Mouse (Mus musculus) common myeloid progenitor, adult 5-6 weeks (primary cell): ENCODE measurements at regions not wholly inside any gene's neighbourhood (a gene's known extent, or its start where the extent isn't known, plus 50 kb on each side); places are given as distances from the start of the nearest gene placed in this dataset.

ENCODE experiments used
- ATAC-seq: replicated peaks from 2 replicates; pipeline ENCODE4 v1.8.0; 2016; ENCODE audit warnings: low read depth, mild to moderate bottlenecking, moderate TSS enrichment, inconsistent platforms; ENCODE audit not compliant: poor library complexity, severe bottlenecking

DNA sequence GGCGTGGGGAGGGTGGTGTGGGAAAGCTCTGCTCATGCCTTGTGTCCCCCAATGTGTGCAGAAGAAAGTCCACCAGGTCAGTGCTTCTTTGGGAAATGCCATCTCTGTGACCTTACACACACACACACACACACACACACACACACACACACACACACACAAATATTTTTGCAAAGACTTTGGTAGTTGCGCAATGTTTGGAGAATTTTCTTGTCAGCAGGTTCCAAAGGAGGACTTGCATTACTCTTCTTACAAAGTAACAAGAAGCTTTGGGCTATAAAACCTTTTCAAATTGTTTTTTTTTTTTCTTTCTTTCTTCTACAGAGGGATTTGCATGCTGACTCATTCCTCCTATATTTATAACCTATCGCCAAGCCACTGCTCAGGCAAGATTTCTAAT lies 59.1 kb upstream of the Npvf start:
- ATAC-seq, result no peak

GRCm38 (mm10) chr6:50718631-50719030 lies 64.4 kb upstream of the Npvf start:
- ATAC-seq, result no peak

DNA sequence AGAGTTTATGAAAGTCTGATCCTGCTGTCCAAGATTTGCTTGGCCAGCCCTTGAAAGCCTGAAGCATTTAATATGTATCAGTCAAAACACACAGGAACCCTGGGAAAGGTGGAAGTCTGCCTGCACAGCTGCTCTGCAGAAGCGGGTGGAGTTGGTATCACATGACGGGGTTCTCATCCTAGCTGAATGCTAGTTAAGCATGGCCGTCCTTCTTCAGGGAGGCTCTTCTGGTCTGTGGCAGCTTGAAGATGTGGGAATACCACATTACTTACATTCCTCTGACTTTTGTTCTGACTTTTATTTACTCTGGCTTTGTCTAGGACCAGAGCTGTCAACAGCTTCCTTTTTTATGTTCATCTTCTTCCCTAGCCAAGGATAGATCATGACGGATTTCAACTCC lies 66.1 kb upstream of the Npvf start:
- ATAC-seq, result no peak

GRCm38 (mm10) chr6:50725640-50726039 lies 71.4 kb upstream of the Npvf start:
- ATAC-seq, result no peak

GRCm38 (mm10) chr6:50726166-50726591 lies 71.9 kb upstream of the Npvf start:
- no peak for ATAC-seq

DNA sequence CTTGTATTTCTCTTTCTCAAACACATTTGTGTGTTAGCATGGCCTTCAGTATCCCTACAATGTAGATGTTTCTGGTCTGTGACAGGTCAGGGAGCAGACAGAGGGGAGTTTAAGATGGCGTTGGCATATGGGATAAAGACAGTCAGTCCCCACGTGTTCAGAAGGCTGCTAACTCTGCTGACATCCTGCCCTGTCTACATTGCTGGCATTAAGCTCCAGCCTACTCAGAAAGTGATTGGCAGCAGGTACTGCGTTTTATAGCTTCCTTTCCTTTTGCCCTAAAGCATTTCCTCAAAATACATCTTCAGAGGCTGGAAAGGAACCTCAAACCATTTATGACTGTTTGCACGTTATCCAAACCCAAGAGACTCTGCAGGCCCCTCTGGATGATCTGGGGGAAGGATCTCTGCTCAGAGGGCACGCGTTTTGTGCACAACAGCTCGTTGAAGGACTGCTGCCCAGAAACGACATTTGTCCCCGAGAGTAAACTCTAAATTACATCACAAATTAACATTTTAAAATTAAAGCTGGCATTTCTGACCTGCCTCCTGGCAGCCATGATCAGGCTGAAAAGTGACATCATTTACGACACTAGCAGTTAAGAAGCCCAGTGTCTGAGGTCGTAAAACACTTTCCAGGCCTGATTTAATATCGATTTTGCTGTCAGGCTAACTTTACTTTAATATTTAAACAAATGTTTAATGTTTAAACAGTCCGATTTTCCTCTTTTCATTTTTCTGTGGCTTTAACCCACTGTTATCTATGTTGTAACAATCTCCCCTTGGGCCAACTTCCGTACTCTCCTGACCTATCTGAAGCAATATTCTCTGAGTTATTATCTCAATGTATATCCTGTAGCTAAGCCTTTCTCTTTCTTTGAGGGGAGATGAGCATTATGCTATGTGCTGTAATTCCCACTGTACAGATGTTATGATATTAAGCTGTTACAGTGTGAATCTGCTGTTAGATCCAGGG lies 76.8 kb upstream of the Npvf start:
- no peak for ATAC-seq

DNA sequence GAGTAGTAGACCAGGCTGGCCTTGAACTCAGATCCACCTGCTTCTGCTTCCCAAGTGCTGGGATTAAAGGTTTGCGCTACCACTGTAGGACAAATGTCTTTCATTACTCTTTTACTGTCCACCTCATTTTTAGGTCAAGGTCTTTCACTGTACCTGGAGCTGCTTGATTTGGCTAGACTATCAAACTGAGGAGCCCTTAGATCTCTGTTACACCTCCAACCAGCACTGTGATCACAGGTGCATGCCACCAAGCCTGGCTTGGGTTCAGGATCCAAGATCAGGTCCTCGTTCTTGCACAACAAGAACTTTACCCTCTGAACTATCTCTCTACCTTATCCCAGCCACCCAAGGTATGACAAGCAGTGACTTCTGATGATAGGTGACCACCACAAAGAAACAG lies 80.5 kb upstream of the Npvf start:
- ATAC-seq, result no peak

DNA sequence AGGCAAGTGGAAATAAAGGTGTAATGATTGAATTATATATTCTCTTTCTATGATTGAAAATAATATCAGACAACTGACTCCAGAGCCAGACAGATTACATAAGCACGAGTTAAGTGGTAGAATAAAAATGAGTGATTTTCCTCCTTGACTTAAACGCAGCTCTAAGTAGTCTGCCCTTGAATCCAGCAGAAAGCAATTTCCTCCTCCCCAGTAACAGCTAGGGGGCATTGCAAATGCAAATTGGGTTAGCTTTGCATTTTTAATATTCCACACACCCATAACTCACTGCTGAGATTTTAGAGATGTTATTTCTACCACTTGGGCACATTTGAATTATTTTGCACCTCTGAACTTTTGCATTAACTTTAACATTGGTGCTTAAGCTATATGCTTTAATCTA lies 81.6 kb upstream of the Npvf start:
- ATAC-seq, result no peak

DNA sequence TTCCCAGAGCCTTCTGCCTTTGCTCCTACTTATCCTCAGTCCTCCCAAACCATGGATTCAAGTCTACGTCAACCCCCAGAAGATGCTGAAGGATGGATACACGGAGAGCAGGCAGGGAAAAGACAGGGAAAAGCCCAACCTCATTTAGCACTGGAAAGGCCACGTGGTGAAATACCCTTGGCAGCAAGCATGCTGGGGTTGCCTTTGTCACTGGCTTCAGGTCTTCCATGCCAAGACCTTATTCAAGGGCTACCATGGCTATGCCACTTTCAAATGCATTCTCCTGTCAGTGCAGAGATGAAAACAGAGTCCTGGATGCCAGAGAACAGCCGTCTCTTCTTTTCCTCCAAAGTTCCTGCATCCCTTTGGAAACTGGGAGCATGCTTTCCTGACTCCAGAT lies 87.8 kb upstream of the Npvf start:
- no peak for ATAC-seq

- no peak for ATAC-seq
Observed at GRCm38 (mm10) chr6:50744462-50745166, 90.4 kb upstream of the Npvf start.

DNA sequence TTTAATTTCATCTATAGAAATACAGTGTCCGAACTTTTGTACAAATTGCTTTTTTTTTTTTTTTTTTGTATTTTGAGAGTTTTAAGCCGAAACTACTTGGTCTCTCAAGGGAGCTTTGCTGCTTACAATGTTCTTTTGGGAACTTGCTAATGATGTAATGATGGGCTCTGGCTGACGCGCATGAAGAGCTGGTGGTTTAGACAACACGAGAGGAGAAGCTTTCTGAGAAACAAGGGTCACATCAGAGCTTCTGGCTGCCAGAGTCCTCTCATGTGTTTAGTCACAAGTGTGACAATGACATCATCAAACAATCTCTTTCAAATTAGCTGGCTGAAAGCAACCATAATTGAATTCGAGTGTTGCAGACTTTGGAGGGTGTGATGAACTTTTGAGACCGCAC lies 98.9 kb upstream of the Npvf start:
- no peak for ATAC-seq

GRCm38 (mm10) chr6:50754786-50755185 lies 100.5 kb upstream of the Npvf start:
- no peak for ATAC-seq

GRCm38 (mm10) chr6:50760367-50760766 lies 106.1 kb upstream of the Npvf start:
- no peak for ATAC-seq

DNA sequence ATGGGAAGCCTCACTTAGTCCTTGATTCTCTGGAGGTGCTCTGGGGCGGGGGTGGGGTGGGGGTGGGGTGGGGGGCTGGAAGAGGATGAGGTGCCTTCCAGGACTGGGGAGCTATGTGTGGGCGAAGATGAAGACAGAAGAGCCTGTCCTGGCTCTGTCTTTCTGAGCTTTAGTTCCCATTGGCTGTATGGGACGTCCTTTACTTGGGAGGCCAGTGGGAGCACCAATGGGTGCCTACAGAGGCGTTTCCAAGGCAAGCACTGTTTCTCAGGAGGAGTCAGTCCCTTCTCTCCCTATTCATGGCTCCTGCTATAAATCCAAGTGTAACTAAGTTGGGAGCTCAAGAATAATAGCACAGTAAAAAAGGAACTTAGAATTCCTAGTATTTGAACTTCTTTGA lies 108.9 kb upstream of the Npvf start:
- ATAC-seq, result no peak

DNA sequence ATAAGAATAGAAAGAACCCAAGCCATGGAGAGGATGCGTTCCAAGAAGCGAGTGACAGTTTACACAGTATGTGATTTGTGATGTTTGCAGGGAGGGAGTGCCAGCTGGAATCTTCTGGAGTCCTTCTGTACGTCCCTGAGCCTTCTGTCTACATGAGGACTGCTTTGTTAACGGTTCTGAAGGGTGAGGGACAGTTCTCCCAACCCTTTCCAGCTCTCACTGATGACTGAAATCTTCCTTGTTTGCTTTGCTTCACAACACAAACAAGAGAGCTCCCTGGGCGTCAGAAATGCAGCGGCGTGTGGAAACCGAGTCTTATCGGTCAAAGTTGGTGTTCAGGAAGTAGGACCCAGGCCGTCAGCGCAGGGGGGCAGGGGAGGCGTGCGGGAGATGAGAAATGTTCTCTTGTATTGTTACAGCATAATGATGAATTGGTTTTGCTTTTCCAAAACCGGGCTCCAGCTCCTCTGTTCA lies 112.2 kb upstream of the Npvf start:
- no peak for ATAC-seq

DNA sequence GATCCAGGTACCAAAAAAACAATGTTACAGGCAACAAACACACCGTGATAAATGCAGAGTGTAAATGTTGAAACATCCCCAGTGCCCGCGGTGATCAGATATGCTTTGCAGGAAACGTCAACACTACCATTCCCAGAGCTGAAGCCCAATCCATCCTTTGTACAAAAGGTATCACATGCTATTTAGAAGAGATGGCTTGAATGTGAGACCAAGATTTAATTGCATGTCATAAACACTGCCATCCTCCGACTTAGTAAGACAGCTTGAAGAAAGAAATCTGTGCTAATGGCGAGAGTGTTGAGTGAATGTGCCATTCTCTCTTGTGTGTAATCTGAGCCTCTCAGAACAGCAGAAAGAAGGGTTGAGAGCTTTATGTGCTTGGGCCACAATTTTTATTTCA lies 112.9 kb upstream of the Npvf start:
- no peak for ATAC-seq

DNA sequence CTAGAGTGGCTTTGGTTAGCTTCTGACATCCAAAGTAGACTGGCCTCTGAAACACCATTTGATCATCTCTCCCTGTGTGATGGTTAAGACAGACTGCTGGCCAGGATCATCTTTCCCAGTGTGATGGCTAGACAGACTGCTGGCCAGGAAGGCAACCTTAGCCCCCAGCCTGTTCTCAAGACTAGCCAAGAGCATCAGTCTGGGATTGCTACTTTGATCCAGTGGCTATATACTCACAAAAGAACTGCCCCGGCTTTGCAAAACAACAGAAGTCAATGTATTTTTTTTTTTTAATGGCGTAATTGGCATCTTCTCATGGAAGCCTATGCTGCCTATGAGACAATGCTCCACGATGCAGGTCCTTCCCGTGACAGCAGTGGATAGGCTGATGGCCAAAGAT lies 113.6 kb upstream of the Npvf start:
- no peak for ATAC-seq

DNA sequence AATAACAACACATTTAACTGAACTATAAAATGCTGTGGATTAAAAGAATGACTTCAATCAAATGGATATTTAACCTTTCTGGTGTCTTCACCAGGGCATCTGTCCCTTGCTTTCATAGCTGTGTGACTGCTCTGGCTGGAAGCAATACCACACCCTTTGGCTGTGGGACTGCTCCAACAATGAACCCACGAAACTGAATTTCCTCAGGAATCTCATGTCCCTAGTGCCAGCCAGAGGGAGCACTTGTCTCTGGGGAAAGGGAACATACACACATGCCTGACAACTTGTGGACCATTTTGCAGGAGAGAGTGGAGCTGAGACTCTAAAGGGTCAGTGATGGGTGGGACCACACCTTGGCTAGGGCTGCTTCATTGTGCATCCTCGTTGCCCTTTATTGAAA lies 114.9 kb upstream of the Npvf start:
- ATAC-seq, result no peak

DNA sequence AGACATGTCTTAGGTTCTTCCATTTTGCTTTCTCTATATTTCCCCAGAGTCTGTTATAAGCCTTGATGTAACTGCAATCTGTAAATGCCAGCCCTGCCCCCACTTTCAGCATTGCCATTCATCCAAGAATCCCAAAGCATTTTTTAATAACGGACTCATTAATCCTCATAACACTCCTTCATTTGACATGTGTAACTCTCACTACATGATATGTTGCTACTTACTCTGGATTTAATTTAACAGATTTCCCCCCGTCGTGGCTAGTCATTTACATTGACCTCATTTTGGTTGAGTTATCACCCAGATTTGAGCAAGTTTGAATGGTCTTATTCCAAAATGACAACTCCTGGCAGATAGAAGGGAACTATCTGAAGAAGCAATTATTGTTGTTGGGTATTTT lies 116.2 kb upstream of the Npvf start:
- no peak for ATAC-seq

- ATAC-seq, result no peak
Observed at GRCm38 (mm10) chr6:50775637-50776036, 121.4 kb upstream of the Npvf start.

DNA sequence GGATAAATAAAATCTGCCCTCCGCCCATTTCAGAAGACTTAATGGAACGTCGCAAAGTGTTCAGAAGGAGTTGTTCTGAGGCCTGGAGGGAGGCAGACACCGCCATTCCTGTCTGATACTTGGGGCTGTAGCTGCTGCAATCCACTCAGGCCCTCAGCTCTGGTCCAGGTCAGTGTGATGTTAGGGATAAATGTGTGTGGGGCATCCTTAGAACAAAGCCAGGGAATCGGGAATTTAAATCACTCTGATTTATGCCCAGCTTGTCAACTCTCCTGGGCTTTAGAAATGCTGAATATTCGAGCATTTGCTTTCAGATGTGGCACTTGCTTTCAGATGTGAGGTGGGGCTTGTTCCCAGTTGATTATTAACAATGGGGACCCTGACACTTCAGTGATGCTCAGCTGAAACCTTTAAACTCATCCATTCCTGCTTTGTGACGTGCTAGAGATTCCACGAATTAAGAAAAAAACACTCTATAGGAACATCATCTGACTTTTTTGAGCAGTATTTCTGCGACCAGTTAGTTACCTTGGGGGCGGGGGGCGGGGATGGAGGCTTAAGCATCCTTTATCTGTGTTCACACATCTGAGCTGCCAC lies 122.1 kb upstream of the Npvf start:
- ATAC-seq, result no peak
